Mouse (Mus musculus): ENCODE data around the gene Ccdc117. TPM values are rescaled to one million over a fixed set of nuclear protein-coding genes. Genes with fewer than 3 reads are reported as not detected.

Gene Ccdc117
- total RNA-seq, 2 experiments from 2014 or later, result 17.1 to 29.4 TPM

DNA sequence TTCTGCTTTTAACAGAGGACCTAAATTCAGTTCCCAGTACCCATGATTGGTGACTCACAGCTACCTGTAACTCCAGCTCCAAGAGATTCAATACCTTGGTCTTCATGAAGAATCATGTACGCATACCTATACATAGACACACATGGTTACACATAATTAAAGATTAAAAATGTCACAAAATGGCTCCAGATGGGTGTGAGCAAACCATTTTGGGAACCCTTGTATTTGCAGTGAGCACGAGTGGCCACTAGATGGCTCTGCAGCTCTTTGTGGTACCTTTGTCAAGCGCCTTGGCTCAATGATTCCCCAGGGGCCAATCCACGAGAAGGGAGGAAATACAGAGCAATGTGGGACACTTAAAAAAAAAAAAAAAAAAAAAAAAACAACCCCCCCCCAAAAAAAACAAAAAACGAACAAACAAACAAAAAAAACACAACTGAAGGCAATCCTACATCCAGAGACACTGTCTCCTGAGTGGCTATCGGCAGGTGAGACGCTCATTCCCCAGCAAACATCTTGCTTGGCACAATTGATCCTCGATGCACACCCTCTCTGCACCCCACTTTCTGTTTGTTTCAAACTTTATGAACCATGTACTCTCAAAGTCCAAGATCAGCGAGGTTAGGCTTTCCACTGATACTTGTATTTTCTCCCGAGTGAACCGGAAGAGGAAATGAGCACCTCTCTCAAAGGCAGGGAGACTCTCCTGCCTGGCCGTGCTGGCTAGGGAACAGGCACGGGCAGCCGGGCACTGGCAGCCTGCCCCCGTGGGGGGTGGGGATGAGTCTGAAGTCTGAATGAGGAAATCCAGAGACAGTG is 56.6 kb downstream of the Ccdc117 start:
- ATAC-seq (replicated peaks; ENCODE audit: poor library complexity), result peak; percentile 99

- ATAC-seq (replicated peaks; ENCODE audit: poor library complexity), result no peak
Observed at GRCm38 (mm10) chr11:5482581-5482980, 59.4 kb downstream of the Ccdc117 start.

Other genes with a start within 250 kb of the Ccdc117 start
- gene Znrf3, start 97.3 kb downstream of the Ccdc117 start, total RNA-seq (2015), result 4.7 and 9.3 TPM in 2 replicates
- gene Znrf3, start 97.3 kb downstream of the Ccdc117 start, total RNA-seq (2017), result 2.1 and 2.7 TPM in 2 replicates
- gene Xbp1, start 21.5 kb downstream of the Ccdc117 start, total RNA-seq (2015), result 215 and 235 TPM in 2 replicates
- 165 and 167 TPM in 2 replicates for gene Xbp1, start 21.5 kb downstream of the Ccdc117 start, total RNA-seq (2017)
- not detected in 2 replicates for gene Ankrd36, start 27.5 kb upstream of the Ccdc117 start, total RNA-seq (2015)
- 0.10 TPM in 1 of 2 replicates, not detected in the other for gene Ankrd36, start 27.5 kb upstream of the Ccdc117 start, total RNA-seq (2017)
- 85.7 and 101 TPM in 2 replicates for gene Mrps24, start 173.5 kb upstream of the Ccdc117 start, total RNA-seq (2015)
- 42.5 and 58.5 TPM in 2 replicates for gene Mrps24, start 173.5 kb upstream of the Ccdc117 start, total RNA-seq (2017)
- 4.1 and 4.5 TPM in 2 replicates for gene Urgcp, start 220.2 kb upstream of the Ccdc117 start, total RNA-seq (2015)
- gene Urgcp, start 220.2 kb upstream of the Ccdc117 start, total RNA-seq (2017), result 7.0 and 7.1 TPM in 2 replicates
- gene Dbnl, start 246.3 kb upstream of the Ccdc117 start, total RNA-seq (2015), result 43.9 and 44.5 TPM in 2 replicates
- gene Dbnl, start 246.3 kb upstream of the Ccdc117 start, total RNA-seq (2017), result 85.9 and 92.9 TPM in 2 replicates

Data from megakaryocyte progenitor cell, adult 5-6 weeks (primary cell).